Mouse (Mus musculus) limb, embryonic 13.5 days (tissue): ENCODE results near the gene Aplf. TPM values are rescaled to one million over a fixed set of nuclear protein-coding genes. Genes with fewer than 3 reads are reported as not detected.

Experiments used
- ATAC-seq: fragments of 200-750 bp; cut with Nextera tagmentation; 2 replicates; pipeline ENCODE4 v1.8.0; 2017; ENCODE audit warnings: low read depth, moderate number of reproducible peaks, moderate TSS enrichment; ENCODE audit not compliant: low FRiP score
- H3K27ac ChIP-seq: fragments of 300-500 bp; sonication (generic); 2 replicates; pipeline ENCODE4 v1.5.1; 2015; ENCODE audit warnings: inconsistent platforms, mild to moderate bottlenecking, moderate library complexity
- H3K27me3 ChIP-seq: fragments of 300-500 bp; sonication (generic); 2 replicates; pipeline ENCODE4 v1.6.1; 2015; ENCODE audit warnings: mild to moderate bottlenecking, inconsistent platforms
- H3K36me3 ChIP-seq: fragments of 300-500 bp; sonication (generic); 2 replicates; pipeline ENCODE4 v1.6.1; 2015; ENCODE audit warnings: inconsistent platforms, mild to moderate bottlenecking, moderate library complexity
- H3K4me1 ChIP-seq: fragments of 300-500 bp; sonication (generic); 2 replicates; pipeline ENCODE4 v1.6.1; 2015; ENCODE audit warnings: inconsistent platforms
- H3K4me2 ChIP-seq: fragments of 300-500 bp; sonication (generic); replicated peaks from 2 replicates; pipeline ENCODE4 v1.6.1; 2015; ENCODE audit warnings: inconsistent platforms, mild to moderate bottlenecking, moderate library complexity
- H3K4me3 ChIP-seq: fragments of 300-500 bp; sonication (generic); 2 replicates; pipeline ENCODE4 v1.5.1; 2015; ENCODE audit warnings: moderate library complexity, mild to moderate bottlenecking, inconsistent platforms
- H3K9ac ChIP-seq: fragments of 300-500 bp; sonication (generic); 2 replicates; pipeline ENCODE4 v1.6.1; 2015; ENCODE audit warnings: mild to moderate bottlenecking, inconsistent platforms
- H3K9me3 ChIP-seq: fragments of 300-500 bp; sonication (generic); 2 replicates; pipeline ENCODE4 v1.6.1; 2016; ENCODE audit warnings: inconsistent platforms
- WGBS: fragments of 180-500 bp; shearing (Covaris S2); methylation state at CpG from one replicate; pipeline ENCODE4 v1.1.7; 2015; 5-methylcytosine and 5-hydroxymethylcytosine counted together
- polyA plus RNA-seq: library from polyadenylated mRNA; unstranded; fragments of >200 nt; fragmentation: Nextera tagmentation; extraction: Ambion mirVana; gene quantifications from 2 replicates; pipeline ENCODE4 v1.2.1, GENCODE M21; 2015

Aplf gene
- 13.4 and 15.4 TPM in 2 replicates for polyA plus RNA-seq

GRCm38 (mm10) chr6:87671771-87672517 is at the start of gene Aplf:
Gene Aplf (minus strand): TSS chr6:87672193.
- peaks cover 15% of the 10 kb centered on the region for H3K4me1 ChIP-seq
- ATAC-seq: peak; percentile 100
- 0% methylated on average over 33 of the region's 33 CpGs for WGBS

GRCm38 (mm10) chr6:87714091-87714490 is 42.1 kb upstream of the Aplf start:
- ATAC-seq: no peak

More at GRCm38 (mm10) chr6:87671771-87672517, at the start of gene Aplf:
- peak within 1 kb of the TSS; percentile 93 for H3K4me2 ChIP-seq
- H3K27me3 ChIP-seq: no peaks in the 10 kb centered on the region
- no peaks in the 10 kb centered on the region for H3K9me3 ChIP-seq
- H3K4me3 ChIP-seq: peak within 1 kb of the TSS; percentile 89
- H3K9ac ChIP-seq: peak within 1 kb of the TSS; percentile 80
- peak within 1 kb of the TSS; percentile 65 for H3K27ac ChIP-seq
- H3K36me3 ChIP-seq: no peaks in the 10 kb centered on the region; the same call in 1 of the 2 replicates

GRCm38 (mm10) chr6:87712311-87712710 is 40.3 kb upstream of the Aplf start:
- Histone ChIP-seq H3K27me3 (no peaks in the 10 kb centered on the region), H3K9me3 (no peaks in the 10 kb centered on the region), H3K4me1 (no peaks in the 10 kb centered on the region), H3K4me2 (no peak overlapping the region), H3K27ac (no peak overlapping the region), H3K9ac (no peak overlapping the region), H3K4me3 (no peak overlapping the region), H3K36me3 (no peaks in the 10 kb centered on the region)
- no peak for ATAC-seq
- WGBS: 86% methylated on average over 4 of the region's 4 CpGs

More at GRCm38 (mm10) chr6:87714091-87714490, 42.1 kb upstream of the Aplf start:
- H3K4me1 ChIP-seq: no peaks in the 10 kb centered on the region
- 86% methylated on average over 4 of the region's 4 CpGs for WGBS
- no peak overlapping the region for H3K4me3 ChIP-seq
- no peaks in the 10 kb centered on the region for H3K9me3 ChIP-seq
- no peaks in the 10 kb centered on the region for H3K36me3 ChIP-seq
- H3K27ac ChIP-seq: no peak overlapping the region
- H3K27me3 ChIP-seq: peaks cover 2% of the 10 kb centered on the region; the same call in 1 of the 2 replicates
- no peak overlapping the region for H3K4me2 ChIP-seq
- no peak overlapping the region for H3K9ac ChIP-seq

GRCm38 (mm10) chr6:87706246-87706645 is 34.3 kb upstream of the Aplf start:
- H3K4me2 ChIP-seq: no peak overlapping the region
- H3K9me3 ChIP-seq: no peaks in the 10 kb centered on the region
- no peak overlapping the region for H3K27ac ChIP-seq
- 47% methylated on average over 3 of the region's 3 CpGs for WGBS
- no peaks in the 10 kb centered on the region for H3K4me1 ChIP-seq
- no peaks in the 10 kb centered on the region for H3K27me3 ChIP-seq
- H3K4me3 ChIP-seq: no peak overlapping the region
- H3K9ac ChIP-seq: no peak overlapping the region
- no peak for ATAC-seq
- no peaks in the 10 kb centered on the region for H3K36me3 ChIP-seq

GRCm38 (mm10) chr6:87696544-87696943 is 24.6 kb upstream of the Aplf start:
- Histone ChIP-seq H3K4me2 (no peak overlapping the region), H3K36me3 (no peaks in the 10 kb centered on the region), H3K4me1 (no peaks in the 10 kb centered on the region), H3K27me3 (no peaks in the 10 kb centered on the region; the same call in 1 of the 2 replicates), H3K9ac (no peak overlapping the region), H3K27ac (no peak overlapping the region), H3K9me3 (0 out of 2 replicates have a peak, but pooled peaks cover 5% of the 10 kb centered on the region), H3K4me3 (no peak overlapping the region)
- ATAC-seq: no peak
- 93% methylated on average over 4 of the region's 4 CpGs for WGBS

GRCm38 (mm10) chr6:87695947-87696346 is 24.0 kb upstream of the Aplf start:
- Histone ChIP-seq H3K36me3 (no peaks in the 10 kb centered on the region), H3K27me3 (no peaks in the 10 kb centered on the region; the same call in 1 of the 2 replicates), H3K4me3 (no peak overlapping the region), H3K9ac (no peak overlapping the region), H3K4me1 (no peaks in the 10 kb centered on the region), H3K4me2 (no peak overlapping the region), H3K9me3 (0 out of 2 replicates have a peak, but pooled peaks cover 5% of the 10 kb centered on the region), H3K27ac (no peak overlapping the region)
- 72% methylated on average over 3 of the region's 3 CpGs for WGBS
- ATAC-seq: no peak

- 53% methylated on average over 3 of the region's 3 CpGs for WGBS
- no peak for ATAC-seq
- H3K27me3 ChIP-seq: no peaks in the 10 kb centered on the region
These were observed 8.4 kb upstream of the Aplf start for GRCm38 (mm10) chr6:87680418-87680817.

GRCm38 (mm10) chr6:87672661-87673060 is 668 bp upstream of the Aplf start:
- peak overlapping the region; percentile 64 for H3K9ac ChIP-seq
- ATAC-seq: no peak
- no peaks in the 10 kb centered on the region for H3K27me3 ChIP-seq
- peak overlapping the region; percentile 89 for H3K4me3 ChIP-seq
- WGBS: 44% methylated on average over 4 of the region's 4 CpGs
- H3K9me3 ChIP-seq: no peaks in the 10 kb centered on the region
- no peaks in the 10 kb centered on the region; the same call in 1 of the 2 replicates for H3K36me3 ChIP-seq
- H3K27ac ChIP-seq: no peak overlapping the region
- peak overlapping the region; percentile 93 for H3K4me2 ChIP-seq
- H3K4me1 ChIP-seq: peaks cover 15% of the 10 kb centered on the region

More at GRCm38 (mm10) chr6:87680418-87680817, 8.4 kb upstream of the Aplf start:
- Histone ChIP-seq H3K36me3 (no peaks in the 10 kb centered on the region), H3K27ac (no peak overlapping the region), H3K9me3 (no peaks in the 10 kb centered on the region), H3K4me1 (no peaks in the 10 kb centered on the region), H3K9ac (no peak overlapping the region), H3K4me2 (no peak overlapping the region), H3K4me3 (no peak overlapping the region)

GRCm38 (mm10) chr6:87671353-87671752 is 640 bp downstream of the Aplf start:
- H3K4me3 ChIP-seq: peak overlapping the region; percentile 89
- 7% methylated on average over 8 of the region's 8 CpGs for WGBS
- ATAC-seq: no peak
- H3K27ac ChIP-seq: peak overlapping the region; percentile 65
- no peaks in the 10 kb centered on the region for H3K9me3 ChIP-seq
- no peaks in the 10 kb centered on the region for H3K27me3 ChIP-seq
- H3K4me2 ChIP-seq: peak overlapping the region; percentile 93
- H3K9ac ChIP-seq: peak overlapping the region; percentile 80
- peaks cover 15% of the 10 kb centered on the region for H3K4me1 ChIP-seq
- no peaks in the 10 kb centered on the region; the same call in 1 of the 2 replicates for H3K36me3 ChIP-seq

GRCm38 (mm10) chr6:87669894-87670588 is 2.0 kb downstream of the Aplf start:
- ATAC-seq: no peak
- no peak overlapping the region for H3K27ac ChIP-seq
- no peak overlapping the region for H3K4me3 ChIP-seq
- H3K27me3 ChIP-seq: no peaks in the 10 kb centered on the region
- H3K36me3 ChIP-seq: peaks cover 3% of the 10 kb centered on the region; the same call in 1 of the 2 replicates
- H3K9me3 ChIP-seq: no peaks in the 10 kb centered on the region
- H3K4me2 ChIP-seq: 0 out of 2 replicates have a peak overlapping the region, but pooled peaks have one; percentile 12
- no peak overlapping the region for H3K9ac ChIP-seq
- WGBS: 38% methylated on average over 7 of the region's 7 CpGs
- H3K4me1 ChIP-seq: peaks cover 15% of the 10 kb centered on the region

GRCm38 (mm10) chr6:87668733-87669132 is 3.3 kb downstream of the Aplf start:
- H3K4me3 ChIP-seq: no peak overlapping the region
- peaks cover 15% of the 10 kb centered on the region for H3K4me1 ChIP-seq
- 89% methylated on average over 3 of the region's 3 CpGs for WGBS
- no peaks in the 10 kb centered on the region for H3K9me3 ChIP-seq
- H3K4me2 ChIP-seq: no peak overlapping the region
- H3K36me3 ChIP-seq: peaks cover 3% of the 10 kb centered on the region; the same call in 1 of the 2 replicates
- no peaks in the 10 kb centered on the region for H3K27me3 ChIP-seq
- H3K9ac ChIP-seq: no peak overlapping the region
- ATAC-seq: no peak
- no peak overlapping the region for H3K27ac ChIP-seq

- Histone ChIP-seq H3K27ac (no peak overlapping the region), H3K36me3 (peaks cover 3% of the 10 kb centered on the region; the same call in 1 of the 2 replicates), H3K4me3 (no peak overlapping the region), H3K4me1 (peaks cover 14% of the 10 kb centered on the region), H3K9me3 (no peaks in the 10 kb centered on the region), H3K27me3 (no peaks in the 10 kb centered on the region), H3K9ac (no peak overlapping the region), H3K4me2 (no peak overlapping the region)
- WGBS: 87% methylated on average over 8 of the region's 8 CpGs
- ATAC-seq: no peak
These were observed 4.2 kb downstream of the Aplf start for GRCm38 (mm10) chr6:87667804-87668203.
